Mouse (Mus musculus) C2C12 (cell line): ENCODE results near the gene Osm. TPM values are rescaled to one million over a fixed set of nuclear protein-coding genes. Genes with fewer than 3 reads are reported as not detected.

ENCODE experiments used
- H3K27me3 ChIP-seq: one replicate; pipeline ENCODE4 v1.6.1; 2011; ENCODE audit not compliant: control insufficient read depth, insufficient read depth, insufficient read length
- H3K36me3 ChIP-seq: one replicate; pipeline ENCODE4 v1.6.1; 2011; ENCODE audit not compliant: control insufficient read depth, insufficient read depth
- H3K4me3 ChIP-seq: one replicate; pipeline ENCODE4 v1.5.1; 2011; ENCODE audit warnings: mild to moderate bottlenecking, control low read depth; ENCODE audit not compliant: poor library complexity, insufficient read depth, severe bottlenecking
- H3K79me2 ChIP-seq: one replicate; pipeline ENCODE4 v1.6.1; 2011; ENCODE audit not compliant: control insufficient read depth, insufficient read depth
- H3K79me3 ChIP-seq: one replicate; pipeline ENCODE4 v1.6.1; 2011; ENCODE audit warnings: low read depth, control low read depth
- H3ac ChIP-seq: one replicate; pipeline ENCODE3; 2011; ENCODE audit warnings: low read depth; ENCODE audit not compliant: control insufficient read depth, insufficient read length
- CEBPB ChIP-seq: IDR thresholded peaks from one replicate; pipeline ENCODE4 v1.6.1; 2011; ENCODE audit warnings: low read depth, mild to moderate bottlenecking, control low read depth, moderate library complexity
- CTCF ChIP-seq: IDR thresholded peaks from one replicate; pipeline ENCODE4 v1.5.1; 2011; ENCODE audit not compliant: control insufficient read depth, insufficient read depth, insufficient read length
- FOSL1 ChIP-seq: IDR thresholded peaks from one replicate; pipeline ENCODE4 v1.8.0; 2011; ENCODE audit warnings: mild to moderate bottlenecking, low read length; ENCODE audit not compliant: poor library complexity, insufficient read depth, severe bottlenecking
- MAX ChIP-seq: IDR thresholded peaks from one replicate; pipeline ENCODE4 v1.6.1; 2011; ENCODE audit warnings: mild to moderate bottlenecking, control low read depth
- MYOD1 ChIP-seq: IDR thresholded peaks from one replicate; pipeline ENCODE4 v1.6.1; 2011; ENCODE audit warnings: low read depth; ENCODE audit not compliant: control insufficient read depth, insufficient read length
- MYOG ChIP-seq: IDR thresholded peaks from one replicate; pipeline ENCODE4 v1.6.1; 2011; ENCODE audit not compliant: control insufficient read depth, insufficient read length; ENCODE audit errors: extremely low read depth
- USF1 ChIP-seq: IDR thresholded peaks from one replicate; pipeline ENCODE4 v1.6.1; 2011; ENCODE audit warnings: low read depth, mild to moderate bottlenecking, control low read depth, moderate library complexity
- long read RNA-seq, 2 experiments: library from polyadenylated mRNA; unstranded; transcript quantifications; one replicate each; pipeline ENCODE4 v2.0.0; 2019 to 2020
- polyA plus RNA-seq: library from polyadenylated mRNA; unstranded; fragments of >200 nt; fragmentation: generic; extraction: Trizol; gene quantifications from one replicate; pipeline ENCODE4 v1.2.1, GENCODE M21; 2012; ENCODE audit warnings: missing spikeins

Gene Osm
- not detected for polyA plus RNA-seq
- long read RNA-seq, experiment 1: 0 reads
- long read RNA-seq, experiment 2: 0 reads

DNA sequence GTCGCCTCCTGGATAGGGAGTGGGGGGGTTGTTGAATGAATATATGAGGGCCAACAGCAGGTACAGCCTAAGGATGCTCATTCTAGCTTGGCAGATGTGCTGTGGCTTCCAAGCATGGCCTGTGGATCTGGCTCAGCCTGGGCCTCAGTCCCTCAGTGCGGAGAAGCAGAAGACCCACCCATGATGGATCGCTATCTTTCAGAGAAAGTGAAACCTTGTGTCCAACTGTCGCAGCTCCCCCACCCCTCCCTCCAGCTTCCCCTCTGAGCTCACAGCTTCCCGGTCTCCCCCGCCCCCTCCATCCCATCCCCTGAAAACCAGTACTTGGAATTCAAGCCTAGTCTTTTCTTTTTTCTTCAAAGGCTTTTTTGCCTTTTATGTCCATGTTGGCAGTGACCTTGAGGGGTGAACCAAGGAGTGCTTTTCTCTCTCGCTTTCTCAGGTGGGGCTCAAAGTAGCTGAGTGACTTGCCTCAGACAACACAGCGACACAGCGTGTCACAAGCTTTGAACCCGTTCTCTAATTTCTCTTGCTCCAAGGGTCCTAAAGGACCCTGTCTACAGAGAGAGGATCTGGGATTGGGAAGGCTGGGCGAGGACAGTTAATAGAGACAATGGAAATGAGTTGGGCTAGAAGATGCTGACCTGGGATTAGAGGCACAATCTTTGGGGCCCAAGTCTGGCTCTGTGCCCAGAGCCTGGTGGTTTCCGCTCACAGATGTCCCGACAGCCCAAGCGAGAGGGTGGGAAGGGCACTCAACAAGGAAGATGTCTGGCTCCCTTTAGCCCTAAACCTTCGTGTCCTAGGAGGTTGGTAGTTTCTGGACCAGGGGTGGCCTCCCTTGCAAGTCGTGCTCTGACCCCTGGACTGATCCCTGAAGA, at the start of gene Osm:
Osm (plus strand) TSS at position 756 of the 881 bp plus-strand sequence.
- no peaks in the 10 kb centered on the region for H3K79me2 ChIP-seq
- H3ac ChIP-seq: no peak within 1 kb of the TSS
- H3K79me3 ChIP-seq: no peaks in the 10 kb centered on the region
- H3K36me3 ChIP-seq: no peaks in the 10 kb centered on the region
- no peak within 1 kb of the TSS for H3K4me3 ChIP-seq
- no peaks in the 10 kb centered on the region for H3K27me3 ChIP-seq
- TF ChIP-seq CEBPB: no peak
- no peak for TF ChIP-seq USF1
- no peak for TF ChIP-seq MAX
- no peak for TF ChIP-seq FOSL1
- TF ChIP-seq MYOD1: no peak
- no peak for TF ChIP-seq MYOG
- no peak for TF ChIP-seq CTCF

DNA sequence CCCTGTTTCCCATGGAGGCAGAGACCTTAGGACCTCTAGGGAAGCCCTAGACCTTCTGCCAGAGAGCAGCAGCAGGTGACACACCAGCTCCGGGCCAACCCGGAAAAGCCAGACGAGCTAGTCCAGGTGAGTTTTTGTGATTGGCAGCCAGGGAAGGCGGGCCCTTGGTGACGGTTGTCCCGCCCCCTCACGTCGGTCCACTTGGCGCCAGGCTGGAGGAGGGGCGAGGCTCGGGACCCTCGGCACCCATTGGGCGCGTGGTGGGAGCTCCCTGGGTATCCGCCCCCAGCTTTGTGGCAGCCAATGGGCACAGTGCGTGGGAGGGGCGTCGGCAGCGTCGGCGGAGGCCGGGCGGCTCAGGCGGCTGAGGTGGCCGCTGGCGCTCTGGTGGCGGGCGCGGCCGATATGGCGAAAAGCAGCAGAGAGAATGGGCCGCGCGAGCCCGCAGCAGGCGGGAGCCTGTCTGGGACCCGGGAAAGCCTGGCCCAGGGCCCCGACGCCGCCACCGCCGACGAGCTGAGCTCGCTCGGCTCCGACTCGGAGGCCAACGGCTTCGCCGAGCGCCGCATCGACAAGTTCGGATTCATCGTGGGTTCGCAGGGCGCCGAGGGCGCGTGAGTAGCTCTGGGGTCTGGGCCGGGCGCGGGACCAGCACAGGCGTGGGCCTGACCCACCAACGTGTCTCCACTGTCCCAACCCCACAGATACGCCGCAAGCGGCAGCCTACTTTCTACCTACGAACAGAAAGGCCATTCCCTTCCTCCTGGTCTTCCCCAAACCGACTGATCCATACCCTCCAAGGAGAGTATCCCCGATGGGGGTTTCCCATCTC, 49.5 kb upstream of the Osm start, which contains the start of gene Tbc1d10a:
Tbc1d10a (plus strand) TSS at position 304 of the 832 bp plus-strand sequence.
- Histone ChIP-seq H3ac (peak within 1 kb of the TSS; percentile 84), H3K27me3 (no peaks in the 10 kb centered on the region), H3K79me2 (peaks cover 28% of the 10 kb centered on the region), H3K36me3 (peaks cover 16% of the 10 kb centered on the region), H3K79me3 (no peaks in the 10 kb centered on the region), H3K4me3 (peak within 1 kb of the TSS; percentile 67)
- TF ChIP-seq MYOG (no peak), CTCF (no peak), FOSL1 (no peak), MAX (no peak), MYOD1 (no peak), USF1 (no peak), CEBPB (no peak)

DNA sequence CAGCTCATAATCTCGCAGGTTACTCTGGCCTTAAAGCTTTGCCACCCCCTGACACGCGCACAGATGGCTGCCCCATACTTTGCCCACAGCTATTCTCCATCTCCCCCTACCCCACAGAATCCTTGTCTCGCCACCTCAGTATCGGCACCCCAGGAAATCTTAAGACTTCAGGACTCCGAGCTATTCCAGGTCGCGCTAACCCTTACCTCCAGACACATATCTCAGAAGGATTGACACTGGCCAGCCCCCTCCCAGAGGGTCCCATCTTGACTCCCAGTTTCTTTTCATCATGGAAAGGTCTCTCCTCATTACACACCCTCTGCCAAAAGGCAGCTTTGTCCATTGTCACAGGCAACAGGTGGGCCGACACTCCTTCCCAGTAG, 48.9 kb upstream of the Osm start:
- Histone ChIP-seq H3K79me2 (peaks cover 34% of the 10 kb centered on the region), H3K4me3 (peak overlapping the region; percentile 67), H3K79me3 (no peaks in the 10 kb centered on the region), H3ac (peak overlapping the region; percentile 84), H3K36me3 (peaks cover 10% of the 10 kb centered on the region), H3K27me3 (no peaks in the 10 kb centered on the region)
- TF ChIP-seq MAX: no peak
- no peak for TF ChIP-seq CEBPB
- no peak for TF ChIP-seq FOSL1

DNA sequence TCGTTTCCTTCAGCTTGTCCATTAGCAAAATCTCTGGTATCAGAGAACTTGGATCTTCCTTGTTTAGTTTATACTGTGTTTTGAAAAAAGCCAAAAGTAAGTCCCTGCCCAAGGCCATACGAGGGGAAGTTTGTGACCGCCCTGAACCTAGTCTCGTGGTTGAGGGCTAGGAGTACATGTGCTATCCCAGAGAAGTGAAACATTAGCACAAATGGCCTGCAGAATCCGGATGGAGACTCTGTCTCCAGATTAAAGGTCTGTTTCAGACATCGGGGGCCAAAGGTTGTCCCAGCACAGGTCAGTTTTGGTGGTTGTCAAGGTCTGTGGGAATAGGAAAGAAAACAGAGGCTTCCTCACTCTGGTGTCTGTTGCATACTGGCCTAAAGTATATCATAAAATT, 47.0 kb upstream of the Osm start:
- TF ChIP-seq USF1: no peak
- TF ChIP-seq MAX: no peak
- no peak for TF ChIP-seq MYOG
- no peak for TF ChIP-seq MYOD1
- TF ChIP-seq CTCF: no peak
- no peak for TF ChIP-seq FOSL1
- no peak for TF ChIP-seq CEBPB
- Histone ChIP-seq H3K79me2 (peaks cover 42% of the 10 kb centered on the region), H3ac (no peak overlapping the region)

DNA sequence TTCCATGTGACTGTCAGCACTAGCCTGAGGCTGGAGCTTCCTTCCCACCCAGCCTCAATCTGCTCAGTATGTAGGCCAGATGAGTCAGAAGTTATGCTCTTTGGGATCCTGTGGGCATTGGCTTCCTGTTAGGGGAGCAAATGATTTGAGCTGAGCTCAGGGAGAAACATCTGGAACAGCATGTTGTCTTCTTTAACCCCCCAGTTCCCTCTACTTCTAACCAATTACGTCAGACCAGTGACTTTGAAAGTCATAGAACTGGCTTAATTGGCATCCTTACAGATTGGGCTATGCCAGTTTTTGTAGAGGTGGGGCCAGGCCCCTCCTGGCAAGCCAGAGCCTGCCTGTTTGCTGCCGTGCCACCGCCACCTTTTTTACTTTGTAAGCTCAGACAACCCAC, 45.5 kb upstream of the Osm start:
- no peak overlapping the region for H3ac ChIP-seq
- peaks cover 44% of the 10 kb centered on the region for H3K79me2 ChIP-seq
- no peaks in the 10 kb centered on the region for H3K27me3 ChIP-seq
- peaks cover 7% of the 10 kb centered on the region for H3K36me3 ChIP-seq
- H3K4me3 ChIP-seq: no peak overlapping the region
- no peaks in the 10 kb centered on the region for H3K79me3 ChIP-seq
- TF ChIP-seq MAX (no peak), CTCF (no peak), MYOD1 (no peak), USF1 (no peak), CEBPB (no peak), MYOG (no peak), FOSL1 (no peak)

More for the DNA sequence above, 47.0 kb upstream of the Osm start:
- Histone ChIP-seq H3K27me3 (no peaks in the 10 kb centered on the region), H3K4me3 (no peak overlapping the region), H3K79me3 (no peaks in the 10 kb centered on the region), H3K36me3 (peaks cover 7% of the 10 kb centered on the region)

DNA sequence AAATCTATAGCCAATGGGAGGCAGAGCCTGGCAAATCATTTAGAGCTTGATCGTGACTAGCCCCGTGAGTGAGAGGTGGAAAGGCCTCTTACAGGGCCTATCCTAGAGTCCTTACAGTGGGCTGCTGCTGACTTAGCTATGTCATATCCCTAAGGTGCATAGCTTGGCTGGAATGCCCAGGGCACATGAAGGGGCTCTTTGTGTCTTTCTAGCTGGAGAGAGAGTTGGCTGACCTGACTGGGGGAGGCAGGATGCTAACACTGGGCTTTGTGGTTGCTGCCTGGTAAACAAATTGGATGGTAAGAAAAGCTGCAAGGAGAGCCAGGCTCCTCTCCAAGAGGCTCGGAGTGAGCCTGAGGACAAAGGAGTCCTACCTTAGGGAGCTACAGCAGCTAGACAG, 43.5 kb upstream of the Osm start:
- no peak overlapping the region for H3K4me3 ChIP-seq
- peaks cover 2% of the 10 kb centered on the region for H3K79me3 ChIP-seq
- TF ChIP-seq CTCF (no peak), CEBPB (no peak), MYOG (no peak), MYOD1 (no peak), USF1 (no peak), FOSL1 (no peak), MAX (no peak)
- peaks cover 7% of the 10 kb centered on the region for H3K36me3 ChIP-seq
- H3K79me2 ChIP-seq: peaks cover 45% of the 10 kb centered on the region
- no peak overlapping the region for H3ac ChIP-seq
- H3K27me3 ChIP-seq: no peaks in the 10 kb centered on the region
